Mouse (Mus musculus) bone marrow macrophage, adult 2 months (primary cell): ENCODE data around the gene Col17a1. TPM values are rescaled to one million over a fixed set of nuclear protein-coding genes. Genes with fewer than 3 reads are reported as not detected.

Source experiments
- H3K27ac ChIP-seq: 2 replicates; pipeline ENCODE4 v1.5.1; 2012; ENCODE audit warnings: low read depth, low read length; ENCODE audit not compliant: insufficient read depth
- H3K4me1 ChIP-seq: 2 replicates; pipeline ENCODE4 v1.6.1; 2012; ENCODE audit warnings: low read length; ENCODE audit not compliant: control insufficient read depth, insufficient read depth
- H3K4me3 ChIP-seq: 2 replicates; pipeline ENCODE4 v1.5.1; 2012; ENCODE audit warnings: mild to moderate bottlenecking, low read length, moderate library complexity; ENCODE audit not compliant: insufficient read depth
- CTCF ChIP-seq: IDR thresholded peaks from 2 replicates; pipeline ENCODE4 v1.5.1; 2012; ENCODE audit warnings: low read depth, mild to moderate bottlenecking, low read length, moderate library complexity
- POLR2A ChIP-seq: IDR thresholded peaks from 2 replicates; pipeline ENCODE4 v1.6.1; 2012; ENCODE audit warnings: mild to moderate bottlenecking, low read depth, low read length, borderline replicate concordance
- polyA plus RNA-seq: library from polyadenylated mRNA; stranded (reverse); fragments of >200 nt; gene quantifications from 2 replicates; pipeline ENCODE4 v1.2.4, GENCODE M21; 2012; ENCODE audit not compliant: missing spikeins, insufficient read depth, insufficient read length

Gene Col17a1
- polyA plus RNA-seq = not detected in 2 replicates

DNA sequence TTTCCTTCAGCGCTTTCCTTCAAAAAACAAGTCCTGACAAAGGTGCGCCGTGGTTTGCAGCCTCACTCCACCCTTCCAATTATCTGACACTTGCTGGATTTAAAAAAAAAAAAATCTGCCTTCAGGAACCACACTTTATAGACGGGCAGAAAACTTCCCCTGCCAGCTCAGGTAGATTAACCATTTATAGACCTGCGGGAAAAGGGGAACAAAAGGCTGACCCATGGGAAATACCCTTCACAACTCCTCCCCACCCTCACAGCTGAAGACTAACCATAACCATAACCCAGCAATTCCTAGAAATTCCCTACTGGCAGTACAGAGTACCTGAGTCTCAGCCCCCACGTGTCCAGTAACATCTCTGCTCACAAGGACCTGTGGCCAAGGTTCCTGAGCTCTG lies at the start of gene Col17a1:
Gene Col17a1 (minus strand): TSS at position 101 of the 400 bp plus-strand sequence.
- Histone ChIP-seq H3K4me1 (no peaks in the 10 kb centered on the region), H3K27ac (no peak within 1 kb of the TSS), H3K4me3 (no peak within 1 kb of the TSS)
- no peak for TF ChIP-seq CTCF
- no peak for TF ChIP-seq POLR2A

DNA sequence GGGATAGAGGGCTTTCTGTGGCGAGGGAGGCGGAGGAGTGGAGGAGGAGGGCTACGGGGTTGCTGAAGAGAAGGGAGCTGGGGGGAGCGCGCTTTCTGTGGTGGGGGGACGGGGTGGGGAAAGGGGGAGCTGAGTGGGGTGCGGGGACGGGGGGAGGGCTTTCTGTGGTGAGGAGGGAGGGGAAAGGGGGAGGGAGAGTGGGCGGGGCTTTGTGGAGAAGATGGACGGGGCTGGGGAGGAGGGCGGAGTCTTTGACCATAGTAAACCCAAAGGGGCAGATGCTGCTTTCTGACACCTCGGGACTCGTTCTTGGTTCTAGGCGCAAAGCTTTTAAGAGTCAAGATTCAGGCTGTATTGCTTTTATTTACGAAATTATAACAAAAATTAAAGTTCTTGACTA lies 40.0 kb upstream of the Col17a1 start:
- TF ChIP-seq CTCF = no peak
- no peak for TF ChIP-seq POLR2A
- Histone ChIP-seq H3K27ac (peak overlapping the region; percentile 75), H3K4me3 (peak overlapping the region; percentile 98), H3K4me1 (peaks cover 2% of the 10 kb centered on the region; the same call in 1 of the 2 replicates)

DNA sequence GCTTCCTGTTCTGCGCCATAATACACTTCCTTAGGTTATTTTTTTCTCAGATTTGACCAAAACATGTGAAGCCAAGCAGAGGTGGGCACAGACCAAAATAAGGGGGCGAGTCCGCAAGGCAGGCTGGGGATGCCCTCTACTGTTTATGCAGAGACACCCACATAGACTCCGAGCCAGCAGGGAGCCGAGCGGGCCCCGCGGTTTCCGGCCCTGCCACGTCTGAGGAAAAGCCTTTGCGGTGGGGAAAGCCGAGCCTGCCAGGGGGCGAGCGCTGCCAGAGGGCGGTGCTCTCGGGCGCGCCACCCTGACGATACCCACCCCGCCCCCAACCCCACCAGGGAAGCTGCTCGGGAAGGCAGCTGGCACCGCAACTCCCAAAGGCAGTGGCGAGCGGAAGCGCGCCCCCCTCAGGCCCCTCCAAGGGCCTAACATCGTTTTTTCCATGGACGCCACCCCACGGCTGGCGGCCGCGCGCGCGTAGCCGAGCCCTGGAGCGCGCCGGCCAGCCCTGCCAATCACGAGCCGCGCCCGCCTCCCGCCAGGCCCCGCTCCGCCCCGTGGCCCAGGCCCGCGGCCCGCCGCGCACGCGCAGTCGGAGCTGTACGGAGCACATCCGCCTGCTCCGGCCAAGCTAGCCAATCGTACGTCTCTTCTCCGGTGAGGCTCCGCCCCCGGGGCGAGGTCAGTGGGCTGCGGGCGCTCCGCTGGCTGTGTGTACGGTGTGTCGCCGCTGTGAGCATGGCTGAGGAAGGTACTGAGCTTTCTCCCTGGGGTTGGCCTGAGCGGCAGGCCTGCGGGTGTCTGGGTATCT lies 39.4 kb upstream of the Col17a1 start, which contains the start of gene Sfr1:
Gene Sfr1 (plus strand): TSS at position 612 of the 811 bp plus-strand sequence.
- Histone ChIP-seq H3K4me3 (peak within 1 kb of the TSS; percentile 98), H3K4me1 (peaks cover 2% of the 10 kb centered on the region; the same call in 1 of the 2 replicates), H3K27ac (peak within 1 kb of the TSS; percentile 75)
- TF ChIP-seq POLR2A (no peak), CTCF (peak; percentile 22; the same call in 1 of the 2 replicates)

DNA sequence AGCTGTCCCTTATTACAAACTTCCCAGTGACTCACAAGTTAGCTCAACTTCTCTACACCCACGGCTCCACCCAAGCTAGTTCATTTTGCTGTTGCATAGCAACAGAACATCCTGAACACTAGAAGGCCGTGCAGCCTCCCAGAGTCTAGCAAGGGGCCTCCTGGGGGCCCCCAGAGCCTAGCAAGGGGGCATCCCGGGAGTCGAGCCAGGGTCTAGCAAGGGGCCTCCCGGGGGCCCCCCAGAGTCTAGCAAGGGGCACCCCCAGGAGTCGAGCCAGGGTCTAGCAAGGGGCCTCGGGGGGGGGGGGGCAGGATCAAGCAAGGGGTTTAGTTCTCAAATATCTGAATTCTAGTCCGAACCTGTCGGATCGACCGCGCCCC lies 38.8 kb upstream of the Col17a1 start:
- TF ChIP-seq CTCF (no peak), POLR2A (no peak)
- Histone ChIP-seq H3K4me3 (peak overlapping the region; percentile 57), H3K27ac (peak overlapping the region; percentile 64), H3K4me1 (peaks cover 2% of the 10 kb centered on the region; the same call in 1 of the 2 replicates)

DNA sequence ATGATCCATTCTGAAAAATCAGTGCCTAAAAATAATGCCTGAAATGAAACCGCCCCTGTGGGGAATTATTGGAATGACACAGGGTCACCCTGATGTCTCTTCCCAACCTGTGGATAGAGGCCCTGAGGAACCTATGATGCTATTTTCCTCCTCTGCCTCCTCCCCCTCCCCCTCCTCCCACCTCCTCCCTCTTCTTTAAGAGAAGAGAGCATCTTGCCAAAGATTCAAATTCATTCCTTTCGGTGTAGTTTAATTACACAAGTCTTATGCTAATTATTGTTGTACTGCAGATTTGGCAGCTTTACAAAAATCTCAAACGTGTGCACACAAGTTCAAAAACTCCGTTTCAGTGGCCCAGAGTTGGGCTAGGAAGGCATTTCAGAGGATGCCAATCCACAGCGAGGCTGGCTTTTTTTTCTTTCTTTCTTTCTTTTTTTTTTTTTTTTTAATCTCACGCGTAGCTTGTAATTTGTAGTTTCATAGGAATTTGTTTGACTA lies 33.8 kb upstream of the Col17a1 start:
- TF ChIP-seq CTCF (no peak), POLR2A (no peak)
- Histone ChIP-seq H3K27ac (no peak overlapping the region), H3K4me1 (no peaks in the 10 kb centered on the region), H3K4me3 (no peak overlapping the region)

DNA sequence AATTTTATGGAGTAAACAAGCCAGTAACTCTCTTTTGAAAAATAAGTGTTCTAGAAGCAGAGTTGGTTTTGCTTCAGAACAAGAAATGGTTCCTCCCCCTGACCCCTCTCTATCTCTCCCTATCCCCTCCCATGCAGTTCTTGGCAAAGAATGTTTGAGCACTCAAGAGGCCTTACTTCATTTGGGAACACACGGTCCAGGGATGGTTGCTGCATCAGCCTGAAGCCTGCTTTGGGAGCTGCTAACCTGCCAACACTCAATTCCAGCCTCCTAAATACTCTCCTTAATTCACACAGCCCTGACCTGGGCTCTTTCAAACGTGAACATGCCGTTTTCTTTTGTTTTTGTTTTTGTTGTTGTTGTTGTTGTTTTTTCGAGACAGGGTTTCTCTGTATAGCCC lies 33.0 kb upstream of the Col17a1 start:
- TF ChIP-seq POLR2A = no peak
- no peak for TF ChIP-seq CTCF
- Histone ChIP-seq H3K4me1 (no peaks in the 10 kb centered on the region), H3K27ac (no peak overlapping the region), H3K4me3 (no peak overlapping the region)

DNA sequence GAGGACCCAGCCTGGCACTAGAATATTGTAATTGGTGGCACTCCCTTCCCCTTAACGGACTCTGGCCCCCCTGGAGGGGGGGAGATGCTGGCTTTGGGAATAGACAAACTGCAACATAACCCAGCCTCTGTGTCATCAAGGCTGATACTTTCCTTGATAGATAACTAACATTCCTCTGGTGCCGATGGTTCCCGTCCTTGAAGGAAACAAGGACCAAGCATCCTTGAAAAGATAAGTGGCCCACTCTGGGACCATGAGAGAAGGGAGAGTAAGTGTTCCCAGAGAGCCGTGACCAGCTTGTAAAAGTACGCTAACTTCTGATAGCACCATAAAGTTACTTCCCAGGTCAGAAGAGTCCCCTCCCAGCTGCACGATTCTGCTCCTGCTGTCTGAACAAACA lies 30.6 kb upstream of the Col17a1 start:
- H3K27ac ChIP-seq = no peak overlapping the region
- no peak overlapping the region for H3K4me3 ChIP-seq
- no peaks in the 10 kb centered on the region for H3K4me1 ChIP-seq
- no peak for TF ChIP-seq CTCF
- TF ChIP-seq POLR2A = no peak

DNA sequence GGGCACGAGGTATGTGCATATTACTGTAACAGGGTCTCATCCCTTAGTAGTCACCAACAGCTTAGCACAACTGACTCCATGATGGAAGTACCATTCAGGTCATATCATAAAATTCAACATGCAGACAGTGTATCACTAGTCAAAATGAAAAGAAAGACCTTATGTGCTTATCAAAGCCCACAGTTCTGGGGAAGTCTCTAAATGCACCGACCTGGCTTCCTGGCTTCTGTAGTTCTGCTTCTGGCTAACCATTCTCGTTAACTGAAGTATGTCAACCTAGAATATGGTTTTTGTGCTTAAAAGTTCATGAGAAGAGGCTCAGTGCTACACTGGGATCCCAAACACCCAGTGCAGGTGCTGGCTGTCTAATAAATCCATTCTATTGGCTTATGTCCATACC lies 27.3 kb upstream of the Col17a1 start:
- no peak for TF ChIP-seq POLR2A
- no peak for TF ChIP-seq CTCF
- H3K4me3 ChIP-seq = no peak overlapping the region
- H3K4me1 ChIP-seq = no peaks in the 10 kb centered on the region
- no peak overlapping the region for H3K27ac ChIP-seq

DNA sequence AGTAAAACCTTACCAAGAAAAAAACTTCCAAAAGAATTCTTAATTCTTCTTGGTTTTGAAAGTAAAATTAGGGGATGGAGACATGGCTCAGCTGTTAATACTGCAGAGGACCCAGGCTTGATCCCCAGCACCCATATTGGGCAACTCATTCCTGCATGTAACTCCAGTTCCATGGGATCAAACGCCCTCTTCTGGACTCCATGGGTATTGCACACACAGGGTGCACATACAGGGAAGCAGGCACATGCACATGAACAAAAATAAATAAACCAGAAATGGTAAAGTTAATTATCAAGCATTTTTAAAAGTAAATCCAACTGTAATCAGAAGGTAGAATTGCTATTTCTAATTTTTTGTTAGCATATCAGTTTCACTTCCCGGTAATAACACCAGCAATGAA lies 24.2 kb upstream of the Col17a1 start:
- TF ChIP-seq CTCF (no peak), POLR2A (no peak)
- Histone ChIP-seq H3K4me3 (no peak overlapping the region), H3K4me1 (no peaks in the 10 kb centered on the region), H3K27ac (no peak overlapping the region)

DNA sequence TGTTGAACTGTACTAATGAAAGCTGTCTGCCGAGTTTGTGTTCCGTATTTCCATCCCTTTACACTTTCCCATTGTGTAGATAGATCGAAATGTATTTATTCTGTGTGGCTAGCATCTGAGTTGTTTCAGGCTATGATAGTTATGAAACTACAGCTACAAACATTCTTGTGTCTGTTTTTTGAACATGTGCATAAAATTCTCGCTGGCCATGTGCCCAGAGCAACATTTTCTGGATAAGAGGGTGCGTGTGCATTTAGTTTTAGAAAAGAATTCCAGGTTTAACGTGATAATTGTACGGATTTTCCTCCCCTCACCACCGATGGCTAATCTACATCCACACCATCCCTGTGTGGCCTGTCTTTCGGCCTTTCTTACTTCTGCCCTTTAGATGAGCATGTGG lies 21.6 kb upstream of the Col17a1 start:
- Histone ChIP-seq H3K27ac (no peak overlapping the region), H3K4me3 (no peak overlapping the region), H3K4me1 (no peaks in the 10 kb centered on the region)
- no peak for TF ChIP-seq CTCF
- TF ChIP-seq POLR2A = no peak
